Mouse (Mus musculus) heart, adult 11 months (tissue): ENCODE measurements around the gene Dcp1b.

Experiments
- DNase-seq: peaks from one replicate; pipeline ENCODE4 v3.0.0; 2022

The Dcp1b gene

DNA sequence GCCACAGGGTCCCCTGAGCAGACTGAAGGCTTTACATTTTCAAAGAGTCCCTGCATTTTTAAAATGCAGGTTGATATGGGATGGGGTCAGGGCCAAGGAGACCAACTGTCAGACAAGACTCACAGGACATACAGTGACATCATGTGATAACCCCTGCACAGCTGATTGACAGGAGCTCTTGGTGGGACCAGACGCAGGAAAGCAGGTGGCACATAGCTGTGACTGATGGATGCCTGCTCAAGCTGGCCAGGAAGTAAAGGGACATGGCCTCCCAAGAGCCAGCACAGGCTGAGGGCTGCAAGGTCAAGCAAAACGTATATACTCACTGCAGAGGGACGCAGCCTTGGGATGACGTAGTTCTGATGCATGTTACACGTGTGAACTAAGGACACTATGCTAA, 60.4 kb downstream of the Dcp1b start:
- peak; percentile 56 for DNase-seq

GRCm38 (mm10) chr6:119236241-119236640, 61.2 kb downstream of the Dcp1b start, which contains the start of gene Cacna2d4:
Gene Cacna2d4 (plus strand): TSS chr6:119236526.
- DNase-seq, result peak; percentile 72

DNA sequence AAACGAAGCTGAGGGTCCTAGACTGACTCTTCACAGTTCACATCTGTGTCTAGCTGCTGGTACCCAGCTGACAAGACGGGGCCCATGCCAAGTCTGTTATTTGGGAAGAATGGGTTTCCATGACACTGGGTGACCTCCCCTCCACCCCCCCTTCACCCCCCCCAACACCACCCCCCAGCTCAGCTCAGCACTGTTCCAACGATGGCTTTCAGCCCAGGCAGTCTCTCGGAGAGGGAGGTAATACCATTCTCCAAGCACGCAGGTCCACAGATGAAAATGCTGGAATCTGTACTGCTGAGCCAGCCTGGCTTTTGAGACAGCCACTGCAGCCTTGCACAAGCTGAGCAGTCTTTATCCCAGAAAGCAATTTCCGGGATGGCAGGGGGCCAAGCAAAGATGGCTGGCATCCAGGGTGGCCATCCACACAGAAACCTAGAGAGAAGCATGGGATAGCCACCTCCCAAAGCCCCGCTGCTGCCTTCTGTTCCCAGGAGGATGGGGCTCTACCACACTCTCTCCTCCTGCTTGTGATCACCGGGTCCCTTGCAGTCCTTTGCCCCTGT, 62.5 kb downstream of the Dcp1b start:
- peak; percentile 86 for DNase-seq

- peak; percentile 63 for DNase-seq
Measured at GRCm38 (mm10) chr6:119239341-119240005, 64.4 kb downstream of the Dcp1b start.

- peak; percentile 70 for DNase-seq
Measured at GRCm38 (mm10) chr6:119240256-119240655, 65.2 kb downstream of the Dcp1b start.

DNA sequence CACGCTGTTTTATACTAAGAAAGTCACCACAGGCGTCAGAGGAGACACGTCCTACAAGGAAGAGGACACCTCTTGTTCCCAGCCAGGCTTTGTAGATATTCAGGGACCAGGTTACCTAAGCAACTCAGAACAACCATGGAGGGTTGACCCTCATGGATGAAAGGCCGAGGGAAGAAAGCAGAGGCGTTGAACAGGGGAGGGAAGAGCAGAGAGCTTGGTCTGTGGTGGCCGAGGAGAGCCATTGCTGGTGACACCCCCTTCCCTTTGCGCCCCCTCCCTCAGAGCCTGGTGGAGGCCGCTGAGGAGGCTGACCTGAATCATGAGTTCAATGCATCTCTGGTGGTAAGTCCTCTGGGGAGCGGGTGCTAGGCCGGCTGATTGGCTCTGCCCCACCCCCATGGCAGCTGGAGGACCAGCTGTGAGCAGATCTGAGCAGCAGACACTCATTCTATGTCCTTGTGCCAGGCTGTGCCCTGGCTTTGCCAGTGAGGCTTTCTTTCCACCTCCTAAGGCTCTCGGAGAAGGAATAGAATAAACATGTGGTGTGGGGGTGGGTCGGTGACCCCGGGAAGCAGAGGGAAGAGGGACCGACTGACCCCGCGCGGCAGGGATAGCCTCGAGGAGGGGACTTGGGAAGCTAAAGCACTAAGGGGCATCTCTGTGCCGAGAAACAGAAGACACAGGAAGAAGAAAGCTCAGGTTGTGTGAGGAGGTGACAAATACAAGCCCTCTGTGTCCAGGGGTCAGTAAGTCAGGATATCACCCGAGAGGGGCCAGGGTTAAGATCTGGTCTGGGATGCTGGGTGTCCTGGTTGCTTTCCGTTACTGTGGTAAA, 66.0 kb downstream of the Dcp1b start:
- peak; percentile 60 for DNase-seq

GRCm38 (mm10) chr6:119246082-119246481, 71.0 kb downstream of the Dcp1b start:
- peak; percentile 16 for DNase-seq

- peak; percentile 28 for DNase-seq
Measured at GRCm38 (mm10) chr6:119248578-119248977, 73.5 kb downstream of the Dcp1b start.

- DNase-seq, result peak; percentile 61
Measured at GRCm38 (mm10) chr6:119249726-119250125, 74.7 kb downstream of the Dcp1b start.

DNA sequence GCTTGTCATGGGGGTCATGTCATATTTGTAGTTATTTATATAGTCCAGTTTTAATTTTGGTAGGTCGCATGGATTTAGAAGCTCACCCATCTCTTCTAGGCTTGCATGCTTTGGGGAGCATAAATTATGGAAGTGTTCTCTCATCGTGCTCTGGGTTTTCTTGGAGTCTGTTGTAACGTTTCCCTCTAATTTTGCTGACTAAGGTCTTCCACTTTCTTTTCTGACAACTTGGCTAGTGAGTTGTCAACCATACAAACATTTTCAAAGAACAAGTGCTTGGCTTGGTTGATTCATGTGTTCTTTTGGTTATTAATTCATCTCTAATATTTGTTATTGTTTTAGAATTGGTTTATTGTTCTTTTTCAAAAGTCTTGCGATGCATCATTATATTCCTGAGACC, 76.7 kb downstream of the Dcp1b start:
- no peak for DNase-seq
